Mouse (Mus musculus) activated CD4-positive, CD25-positive, alpha-beta regulatory T cell, adult 4 months (primary cell): Measurements from ENCODE around the gene Atp8b4. TPM values are rescaled to one million over a fixed set of nuclear protein-coding genes. Genes with fewer than 3 reads are reported as not detected.
"Not testable (repeated sequence)": the region's sequence is repeated elsewhere in the genome, so short reads cannot be mapped to it uniquely, and the experiment has no call there.

Source experiments
- ATAC-seq: one replicate; pipeline ENCODE4 v1.8.0; 2017
- polyA plus RNA-seq, 2 experiments: library from polyadenylated mRNA; unstranded; fragments of 100-300 nt; shearing (Covaris generic); gene quantifications; one replicate each; pipeline ENCODE4 v1.2.1; 2017

Gene Atp8b4
- 1 to 10 TPM; 1.4 to 2.8 TPM for polyA plus RNA-seq

- ATAC-seq, result peak; percentile 38
These were observed at the start of gene Atp8b4 for GRCm38 (mm10) chr2:126500521-126500920. Gene Atp8b4, minus strand, starts transcription at chr2:126500674.

GRCm38 (mm10) chr2:126549681-126550080 lies 49.2 kb upstream of the Atp8b4 start:
- no peak for ATAC-seq

- no peak for ATAC-seq
These were observed 45.9 kb upstream of the Atp8b4 start for GRCm38 (mm10) chr2:126546392-126546791.

GRCm38 (mm10) chr2:126545297-126545696 lies 44.8 kb upstream of the Atp8b4 start:
- no peak for ATAC-seq

- no peak for ATAC-seq
These were observed 41.7 kb upstream of the Atp8b4 start for GRCm38 (mm10) chr2:126542211-126542610.

- no peak for ATAC-seq
These were observed 40.0 kb upstream of the Atp8b4 start for GRCm38 (mm10) chr2:126540390-126540925.

- ATAC-seq, result no peak
These were observed 37.2 kb upstream of the Atp8b4 start for GRCm38 (mm10) chr2:126537654-126538053.

- no peak for ATAC-seq
These were observed 30.1 kb upstream of the Atp8b4 start for GRCm38 (mm10) chr2:126530581-126530980.

GRCm38 (mm10) chr2:126527461-126527860 lies 27.0 kb upstream of the Atp8b4 start:
- no peak for ATAC-seq

GRCm38 (mm10) chr2:126524271-126524670 lies 23.8 kb upstream of the Atp8b4 start:
- no peak for ATAC-seq

GRCm38 (mm10) chr2:126523101-126523745 lies 22.7 kb upstream of the Atp8b4 start:
- not testable (repeated sequence) for ATAC-seq

- no peak for ATAC-seq
These were observed 21.6 kb upstream of the Atp8b4 start for GRCm38 (mm10) chr2:126522056-126522455.

- ATAC-seq, result no peak
These were observed 21.0 kb upstream of the Atp8b4 start for GRCm38 (mm10) chr2:126521471-126521870.

- peak; percentile 61 for ATAC-seq
These were observed 20.4 kb upstream of the Atp8b4 start for GRCm38 (mm10) chr2:126520828-126521227.

GRCm38 (mm10) chr2:126519872-126520581 lies 19.6 kb upstream of the Atp8b4 start:
- no peak for ATAC-seq

- ATAC-seq, result no peak
These were observed 14.8 kb upstream of the Atp8b4 start for GRCm38 (mm10) chr2:126515069-126515826.

GRCm38 (mm10) chr2:126508228-126508627 lies 7.8 kb upstream of the Atp8b4 start:
- no peak for ATAC-seq

GRCm38 (mm10) chr2:126507477-126507876 lies 7.0 kb upstream of the Atp8b4 start:
- no peak for ATAC-seq

GRCm38 (mm10) chr2:126505156-126505555 lies 4.7 kb upstream of the Atp8b4 start:
- no peak for ATAC-seq

- peak; percentile 67 for ATAC-seq
These were observed 744 bp downstream of the Atp8b4 start for GRCm38 (mm10) chr2:126499730-126500129.

- no peak for ATAC-seq
These were observed 1.6 kb downstream of the Atp8b4 start for GRCm38 (mm10) chr2:126498761-126499452.

GRCm38 (mm10) chr2:126496838-126497237 lies 3.6 kb downstream of the Atp8b4 start:
- no peak for ATAC-seq
